In the genomic region with DNA sequence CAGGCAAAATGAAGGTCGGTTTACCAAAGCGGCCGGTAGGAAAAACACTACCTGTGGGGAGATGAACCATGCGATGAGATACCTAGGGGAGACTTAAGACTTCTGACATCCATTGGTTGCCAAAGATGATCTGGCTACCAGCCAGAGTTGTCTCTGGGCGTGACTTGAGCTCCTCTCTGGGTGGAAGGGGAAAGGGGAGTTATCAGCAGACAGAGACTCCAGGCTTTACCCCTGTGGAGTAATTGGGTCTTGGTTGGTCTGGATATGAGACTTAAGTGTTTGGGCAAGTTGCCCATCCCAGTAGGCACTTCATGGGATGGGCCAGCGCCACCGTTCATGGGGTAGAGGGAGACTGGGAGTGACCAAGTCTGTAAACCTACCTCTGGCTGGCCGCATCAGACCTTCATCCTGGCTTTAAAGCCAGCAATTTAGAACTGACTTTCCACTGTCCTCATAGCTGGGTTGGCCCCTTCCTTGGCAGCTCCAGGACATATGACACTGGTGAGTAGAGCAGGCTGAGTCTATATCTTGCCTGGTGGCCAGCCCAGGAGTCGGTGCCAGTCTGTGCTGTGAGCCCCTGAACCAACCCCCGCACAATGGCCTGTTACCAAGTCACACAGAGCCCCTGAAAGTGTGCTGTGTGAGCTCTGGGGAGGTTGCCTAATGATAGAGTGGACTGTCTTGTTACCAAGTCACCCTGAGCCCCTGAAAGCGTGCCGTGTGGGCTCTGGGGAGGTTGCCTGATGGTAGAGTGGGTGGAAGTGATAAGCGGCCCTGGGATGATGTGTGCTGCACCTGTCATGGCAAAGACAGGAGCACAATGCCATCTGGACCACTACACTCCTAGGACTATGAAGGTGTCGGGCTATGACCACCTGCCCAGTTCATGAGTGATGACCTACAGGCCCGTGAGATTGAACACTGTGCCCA, we compare ENCODE assay signal across 9 mouse cellular contexts. TPM values are rescaled to one million over a fixed set of nuclear protein-coding genes. Genes with fewer than 3 reads are reported as not detected.
DNase-seq lines count a peak whose midpoint lies in the region; ATAC-seq and TF ChIP-seq lines count a peak whose summit lies in the region.
"Had no signal": no experiment of that assay in that cellular context is flagged by ENCODE, and none has a peak within 500 bp of the region (broad histone marks: within the 10 kb centered on the region; RNA-seq: fewer than 3 reads in every experiment).

No protein-coding gene starts in this region.

- no peaks in the 10 kb centered on the region for H3K27me3 ChIP-seq in lung, postnatal 0 days (replicated peaks; ENCODE audit: insufficient read depth, low read length)
- no peaks in the 10 kb centered on the region for H3K27me3 ChIP-seq in intestine, postnatal 0 days (replicated peaks; ENCODE audit: control insufficient read depth, insufficient read depth, low read length)

- no peak for TF ChIP-seq EP300 in lung, postnatal 0 days (IDR thresholded peaks at IDR 0.05)

- H3K27ac ChIP-seq in lung, postnatal 0 days (ENCODE audit: low read length): no peak overlapping the region
- peak overlapping the region; percentile 60; the same call in 1 of the 2 replicates for H3K27ac ChIP-seq in intestine, postnatal 0 days (ENCODE audit: low read depth, low read length)

- WGBS in lung, postnatal 0 days: 81% methylated on average over 15 of the region's 15 CpGs
- 87% methylated on average over 15 of the region's 15 CpGs for WGBS in intestine, postnatal 0 days

- no peak for TF ChIP-seq CTCF in lung, postnatal 0 days (IDR thresholded peaks at IDR 0.05)
- TF ChIP-seq CTCF in intestine, postnatal 0 days (IDR thresholded peaks at IDR 0.05; ENCODE audit: low read depth): no peak

- no peak for DNase-seq in lung, postnatal 0 days (ENCODE audit: low spot score)
- no peak for DNase-seq in lung, postnatal 14 days
- peak; percentile 21 to 30 for DNase-seq in cerebellum, postnatal 36 days
- peak; percentile 68 to 80 for DNase-seq in spleen, postnatal 14 days (ENCODE audit: low spot score in 2 of 2)
- no peak for DNase-seq in layer of hippocampus, adult 9-10 months (ENCODE audit: low spot score)
- DNase-seq in neural tube, embryonic 10.5 days (ENCODE audit: extremely low spot score, low spot score): no peak
- DNase-seq: midbrain, embryonic 14.5 days; retina, postnatal 1 day had no signal

- no peaks in the 10 kb centered on the region for H3K9me3 ChIP-seq in lung, postnatal 0 days (ENCODE audit: low read length)
- no peaks in the 10 kb centered on the region for H3K9me3 ChIP-seq in intestine, postnatal 0 days (ENCODE audit: control insufficient read depth)

- H3K4me2 ChIP-seq in lung, postnatal 0 days (replicated peaks; ENCODE audit: low read depth, low read length): no peak overlapping the region
- no peak overlapping the region for H3K4me2 ChIP-seq in intestine, postnatal 0 days (replicated peaks; ENCODE audit: low read depth)

- ATAC-seq in lung, postnatal 0 days: peak; percentile 20; the same call in 1 of the 2 replicates
- ATAC-seq in intestine, postnatal 0 days: 0 out of 2 replicates have a peak, but pooled peaks have one; percentile 1

- no peak overlapping the region for H3K9ac ChIP-seq in lung, postnatal 0 days (replicated peaks; ENCODE audit: low read depth)
- no peak overlapping the region for H3K9ac ChIP-seq in intestine, postnatal 0 days (ENCODE audit: low read depth, low read length)

- H3K4me1 ChIP-seq in lung, postnatal 0 days (ENCODE audit: insufficient read depth, low read depth, low read length): no peaks in the 10 kb centered on the region
- no peaks in the 10 kb centered on the region; the same call in 1 of the 2 replicates for H3K4me1 ChIP-seq in intestine, postnatal 0 days (replicated peaks; ENCODE audit: control insufficient read depth, insufficient read depth, low read length)

- H3K36me3 ChIP-seq in lung, postnatal 0 days (ENCODE audit: insufficient read depth, low read length): no peaks in the 10 kb centered on the region
- H3K36me3 ChIP-seq in intestine, postnatal 0 days (ENCODE audit: control insufficient read depth, insufficient read depth): no peaks in the 10 kb centered on the region

- no peak overlapping the region for H3K4me3 ChIP-seq in lung, postnatal 0 days (ENCODE audit: low read depth, low read length)
- H3K4me3 ChIP-seq in intestine, postnatal 0 days (ENCODE audit: low read depth, low read length): no peak overlapping the region

RNA-seq across cellular contexts. Expression of a gene that starts 52.4 kb away (rescaled TPM):
- polyA plus RNA-seq in lung, postnatal 0 days (2015; fragmentation: Nextera tagmentation; extraction: Ambion mirVana): 40.4 and 43.0 TPM in 2 replicates
- polyA plus RNA-seq in intestine, postnatal 0 days (2015; fragmentation: Nextera tagmentation; extraction: Ambion mirVana): 58.9 and 64.0 TPM in 2 replicates

Comparison
In these comparisons a context has a peak if more than half of its experiments do, and no peak if none do; other contexts are left out.
1. DNase-seq: peak in cerebellum, postnatal 36 days (2 of 2) and spleen, postnatal 14 days (2 of 2); none in lung, postnatal 0 days (single experiment), lung, postnatal 14 days (single experiment), layer of hippocampus, adult 9-10 months (single experiment) and neural tube, embryonic 10.5 days (single experiment).